Mouse (Mus musculus): ENCODE data around the gene Gm1043. TPM values are rescaled to one million over a fixed set of nuclear protein-coding genes. Genes with fewer than 3 reads are reported as not detected.

Gm1043 gene
- polyA plus RNA-seq, 1 experiment: not detected

DNA sequence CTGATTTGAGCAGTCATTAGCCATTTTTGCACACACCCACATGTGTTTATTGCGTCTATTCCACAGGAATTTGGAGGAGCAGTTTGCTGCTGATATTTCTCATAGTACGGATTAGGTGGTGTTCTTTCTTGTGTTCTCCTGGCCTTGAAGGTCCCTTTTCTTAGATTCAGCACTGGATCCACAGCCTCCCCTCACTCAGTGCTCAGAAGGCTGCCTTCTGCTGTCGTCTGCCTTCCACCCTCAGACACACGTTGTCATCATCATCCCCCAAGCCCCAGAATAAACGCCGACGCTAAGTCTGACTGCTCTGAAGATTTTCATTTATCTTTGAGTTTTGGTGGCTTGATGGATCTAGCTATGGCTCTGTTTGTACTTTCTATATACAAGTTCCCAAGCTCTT is 91.9 kb downstream of the Gm1043 start:
- no peak for TF ChIP-seq USF1 (IDR thresholded peaks at IDR 0.05; ENCODE audit: low read depth)
- TF ChIP-seq MYOD1 (IDR thresholded peaks at IDR 0.05; ENCODE audit: control insufficient read depth, insufficient read length, low read depth): no peak
- no peak for TF ChIP-seq MYOG (IDR thresholded peaks at IDR 0.05; ENCODE audit: control insufficient read depth, extremely low read depth, insufficient read length)
- no peak for TF ChIP-seq FOSL1 (IDR thresholded peaks at IDR 0.05; ENCODE audit: insufficient read depth, low read length, poor library complexity, severe bottlenecking)
- TF ChIP-seq CTCF (IDR thresholded peaks at IDR 0.05; ENCODE audit: control insufficient read depth, insufficient read depth, insufficient read length): no peak
- no peak for TF ChIP-seq CEBPB (IDR thresholded peaks at IDR 0.05; ENCODE audit: low read depth)
- TF ChIP-seq MAX (IDR thresholded peaks at IDR 0.05): no peak
- H3K79me2 ChIP-seq (ENCODE audit: control insufficient read depth, insufficient read depth): no peaks in the 10 kb centered on the region
- peaks cover 38% of the 10 kb centered on the region for H3K27me3 ChIP-seq (ENCODE audit: control insufficient read depth, insufficient read depth, insufficient read length)

DNA sequence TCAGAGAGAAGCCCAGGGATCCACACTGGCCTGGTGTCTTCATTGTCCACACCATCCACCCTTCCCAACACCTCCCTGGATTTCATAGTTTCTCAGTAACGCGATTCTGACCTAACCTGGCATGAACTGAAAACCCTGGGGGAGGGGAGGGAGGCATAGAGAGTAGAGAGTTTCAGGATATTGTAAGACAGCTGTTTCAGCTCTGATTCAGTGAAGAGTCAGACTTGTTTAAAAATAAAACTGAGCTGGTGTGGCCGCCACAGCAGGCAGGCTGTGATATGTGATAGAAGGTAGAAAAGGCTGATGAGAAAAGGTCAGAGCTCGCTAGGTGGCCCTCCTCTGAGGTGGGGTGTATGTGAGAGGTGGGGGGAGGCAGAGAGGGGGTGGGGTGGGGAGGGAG is 93.6 kb downstream of the Gm1043 start:
- no peaks in the 10 kb centered on the region for H3K79me2 ChIP-seq (ENCODE audit: control insufficient read depth, insufficient read depth)

More for the DNA sequence above, 91.9 kb downstream of the Gm1043 start:
- Histone ChIP-seq H3K4me3 (ENCODE audit: insufficient read depth, poor library complexity, severe bottlenecking) (no peak overlapping the region), H3K36me3 (ENCODE audit: control insufficient read depth, insufficient read depth) (no peaks in the 10 kb centered on the region), H3K79me3 (ENCODE audit: low read depth) (no peaks in the 10 kb centered on the region), H3ac (ENCODE audit: control insufficient read depth, insufficient read length, low read depth) (no peak overlapping the region)

DNA sequence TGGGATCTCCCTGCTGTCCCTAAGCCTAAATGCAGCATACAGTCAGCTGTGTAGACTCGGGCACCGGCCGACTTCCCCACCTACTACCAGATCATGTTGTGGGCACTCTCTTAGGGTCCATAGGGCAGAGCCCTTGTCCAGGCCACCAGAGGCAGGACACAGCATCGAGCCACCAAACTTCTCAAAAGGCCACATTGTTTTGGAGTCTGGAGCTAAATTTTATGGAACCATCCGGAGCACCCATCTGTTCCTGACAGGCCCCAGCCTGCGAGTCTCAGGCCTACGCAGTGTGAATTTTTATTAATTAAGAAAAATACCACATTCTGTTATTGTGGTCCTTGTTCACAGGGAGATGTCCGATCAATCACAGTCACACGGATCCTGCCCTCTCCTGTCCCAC is 94.7 kb downstream of the Gm1043 start:
- H3K36me3 ChIP-seq (ENCODE audit: control insufficient read depth, insufficient read depth): no peaks in the 10 kb centered on the region
- TF ChIP-seq CEBPB (IDR thresholded peaks at IDR 0.05; ENCODE audit: low read depth): no peak

More for the DNA sequence above, 93.6 kb downstream of the Gm1043 start:
- Histone ChIP-seq H3K36me3 (ENCODE audit: control insufficient read depth, insufficient read depth) (no peaks in the 10 kb centered on the region), H3K27me3 (ENCODE audit: control insufficient read depth, insufficient read depth, insufficient read length) (peaks cover 30% of the 10 kb centered on the region), H3K79me3 (ENCODE audit: low read depth) (no peaks in the 10 kb centered on the region), H3ac (ENCODE audit: control insufficient read depth, insufficient read length, low read depth) (no peak overlapping the region), H3K4me3 (ENCODE audit: insufficient read depth, poor library complexity, severe bottlenecking) (no peak overlapping the region)
- TF ChIP-seq MYOG (IDR thresholded peaks at IDR 0.05; ENCODE audit: control insufficient read depth, extremely low read depth, insufficient read length) (no peak), CEBPB (IDR thresholded peaks at IDR 0.05; ENCODE audit: low read depth) (no peak), MAX (IDR thresholded peaks at IDR 0.05) (no peak), FOSL1 (IDR thresholded peaks at IDR 0.05; ENCODE audit: insufficient read depth, low read length, poor library complexity, severe bottlenecking) (no peak)

DNA sequence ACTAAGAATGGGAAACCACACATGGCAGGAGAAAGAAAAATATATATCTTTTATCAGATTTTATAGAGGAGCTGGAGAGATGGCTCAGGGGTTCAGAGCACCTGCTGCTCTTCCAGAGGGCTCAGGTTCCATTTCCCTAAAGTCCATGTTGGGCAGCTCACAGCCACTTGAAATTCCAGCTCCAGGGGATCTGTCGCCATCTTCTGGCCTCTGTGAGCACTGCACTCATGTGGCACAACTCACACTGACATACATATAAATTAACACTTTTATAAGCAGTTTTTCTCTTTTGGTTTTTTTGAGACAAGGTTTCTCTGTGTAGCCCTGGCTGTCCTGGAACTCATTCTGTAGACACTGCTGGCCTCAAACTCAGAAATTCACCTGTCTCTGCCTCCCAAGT is 95.5 kb downstream of the Gm1043 start:
- no peaks in the 10 kb centered on the region for H3K36me3 ChIP-seq (ENCODE audit: control insufficient read depth, insufficient read depth)
- no peaks in the 10 kb centered on the region for H3K79me3 ChIP-seq (ENCODE audit: low read depth)
- TF ChIP-seq FOSL1 (IDR thresholded peaks at IDR 0.05; ENCODE audit: insufficient read depth, low read length, poor library complexity, severe bottlenecking) (no peak), MYOD1 (IDR thresholded peaks at IDR 0.05; ENCODE audit: control insufficient read depth, insufficient read length, low read depth) (no peak), USF1 (IDR thresholded peaks at IDR 0.05; ENCODE audit: low read depth) (no peak)
- no peaks in the 10 kb centered on the region for H3K79me2 ChIP-seq (ENCODE audit: control insufficient read depth, insufficient read depth)
- no peak overlapping the region for H3K4me3 ChIP-seq (ENCODE audit: insufficient read depth, poor library complexity, severe bottlenecking)
- peaks cover 24% of the 10 kb centered on the region for H3K27me3 ChIP-seq (ENCODE audit: control insufficient read depth, insufficient read depth, insufficient read length)
- no peak overlapping the region for H3ac ChIP-seq (ENCODE audit: control insufficient read depth, insufficient read length, low read depth)

More for the DNA sequence above, 94.7 kb downstream of the Gm1043 start:
- Histone ChIP-seq H3K79me2 (ENCODE audit: control insufficient read depth, insufficient read depth) (no peaks in the 10 kb centered on the region), H3K27me3 (ENCODE audit: control insufficient read depth, insufficient read depth, insufficient read length) (peaks cover 24% of the 10 kb centered on the region), H3K79me3 (ENCODE audit: low read depth) (no peaks in the 10 kb centered on the region), H3K4me3 (ENCODE audit: insufficient read depth, poor library complexity, severe bottlenecking) (no peak overlapping the region), H3ac (ENCODE audit: control insufficient read depth, insufficient read length, low read depth) (no peak overlapping the region)

DNA sequence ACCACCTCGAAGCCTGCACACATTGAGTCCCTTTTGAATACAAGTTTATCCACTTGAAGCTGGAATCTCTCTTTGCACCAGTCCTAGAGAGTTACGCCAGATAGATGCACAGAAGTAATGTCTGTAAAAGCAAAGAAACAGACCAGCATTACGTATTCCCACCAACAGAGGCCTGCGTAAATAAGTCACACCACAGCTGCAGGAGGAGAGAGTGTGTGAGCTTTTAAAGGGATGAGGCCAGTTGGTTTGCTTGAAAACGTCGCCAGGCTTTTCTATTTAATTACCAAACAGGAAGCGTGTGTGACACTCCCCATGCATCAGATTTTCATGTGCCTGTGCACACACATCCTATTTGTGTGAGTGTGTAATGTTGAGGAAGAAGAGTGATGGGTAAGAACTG is 99.4 kb downstream of the Gm1043 start:
- Histone ChIP-seq H3ac (ENCODE audit: control insufficient read depth, insufficient read length, low read depth) (no peak overlapping the region), H3K27me3 (ENCODE audit: control insufficient read depth, insufficient read depth, insufficient read length) (peaks cover 17% of the 10 kb centered on the region), H3K36me3 (ENCODE audit: control insufficient read depth, insufficient read depth) (no peaks in the 10 kb centered on the region), H3K4me3 (ENCODE audit: insufficient read depth, poor library complexity, severe bottlenecking) (no peak overlapping the region), H3K79me3 (ENCODE audit: low read depth) (no peaks in the 10 kb centered on the region), H3K79me2 (ENCODE audit: control insufficient read depth, insufficient read depth) (no peaks in the 10 kb centered on the region)
- TF ChIP-seq FOSL1 (IDR thresholded peaks at IDR 0.05; ENCODE audit: insufficient read depth, low read length, poor library complexity, severe bottlenecking) (no peak), CEBPB (IDR thresholded peaks at IDR 0.05; ENCODE audit: low read depth) (no peak), CTCF (IDR thresholded peaks at IDR 0.05; ENCODE audit: control insufficient read depth, insufficient read depth, insufficient read length) (no peak), USF1 (IDR thresholded peaks at IDR 0.05; ENCODE audit: low read depth) (no peak), MYOG (IDR thresholded peaks at IDR 0.05; ENCODE audit: control insufficient read depth, extremely low read depth, insufficient read length) (no peak), MAX (IDR thresholded peaks at IDR 0.05) (no peak), MYOD1 (IDR thresholded peaks at IDR 0.05; ENCODE audit: control insufficient read depth, insufficient read length, low read depth) (no peak)

DNA sequence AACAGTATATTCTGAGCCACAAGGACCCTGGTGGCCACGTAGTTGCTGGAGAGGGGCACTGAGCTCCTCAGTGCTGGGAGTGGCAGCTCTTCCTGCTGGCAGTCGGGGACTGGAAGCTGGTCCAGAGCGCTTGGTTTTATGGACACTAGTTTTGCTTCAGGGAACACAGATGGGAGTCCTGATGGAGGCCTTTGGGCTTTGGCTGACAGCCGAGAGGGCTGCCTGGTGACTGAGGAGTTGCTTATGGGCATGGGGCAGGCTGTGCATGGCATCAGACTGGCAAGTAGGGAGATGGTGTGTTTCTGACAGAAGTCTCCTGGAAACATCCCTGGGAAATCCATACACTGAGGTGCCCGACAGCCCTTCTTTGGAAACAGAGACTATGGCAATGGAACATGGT is 105.2 kb downstream of the Gm1043 start:
- H3K27me3 ChIP-seq (ENCODE audit: control insufficient read depth, insufficient read depth, insufficient read length): peaks cover 37% of the 10 kb centered on the region
- TF ChIP-seq CTCF (IDR thresholded peaks at IDR 0.05; ENCODE audit: control insufficient read depth, insufficient read depth, insufficient read length) (no peak), MYOG (IDR thresholded peaks at IDR 0.05; ENCODE audit: control insufficient read depth, extremely low read depth, insufficient read length) (no peak), USF1 (IDR thresholded peaks at IDR 0.05; ENCODE audit: low read depth) (no peak), CEBPB (IDR thresholded peaks at IDR 0.05; ENCODE audit: low read depth) (no peak), FOSL1 (IDR thresholded peaks at IDR 0.05; ENCODE audit: insufficient read depth, low read length, poor library complexity, severe bottlenecking) (no peak), MYOD1 (IDR thresholded peaks at IDR 0.05; ENCODE audit: control insufficient read depth, insufficient read length, low read depth) (no peak), MAX (IDR thresholded peaks at IDR 0.05) (no peak)
- H3K79me3 ChIP-seq (ENCODE audit: low read depth): no peaks in the 10 kb centered on the region
- no peak overlapping the region for H3ac ChIP-seq (ENCODE audit: control insufficient read depth, insufficient read length, low read depth)
- no peak overlapping the region for H3K4me3 ChIP-seq (ENCODE audit: insufficient read depth, poor library complexity, severe bottlenecking)
- no peaks in the 10 kb centered on the region for H3K79me2 ChIP-seq (ENCODE audit: control insufficient read depth, insufficient read depth)
- no peaks in the 10 kb centered on the region for H3K36me3 ChIP-seq (ENCODE audit: control insufficient read depth, insufficient read depth)

All from C2C12 (cell line).